Mouse (Mus musculus) liver, embryonic 14.5 days (tissue): ENCODE data around the gene Tubg1.

ENCODE experiments used
- CTCF ChIP-seq: IDR thresholded peaks from 2 replicates; pipeline ENCODE4 v1.5.1; 2016; ENCODE audit warnings: antibody characterized with exemption, low read depth, control low read depth
- EP300 ChIP-seq: IDR thresholded peaks from 2 replicates; pipeline ENCODE4 v1.6.1; 2016; ENCODE audit warnings: antibody characterized with exemption, low read depth

GRCm38 (mm10) chr11:101162772-101163171, 43.0 kb downstream of the Tubg1 start:
- no peak for TF ChIP-seq EP300
- no peak for TF ChIP-seq CTCF
